Mouse (Mus musculus): ENCODE data around the gene Limk2.

- TF ChIP-seq TCF3 (IDR thresholded peaks at IDR 0.05; ENCODE audit: insufficient read length, low read depth), result no peak
- TF ChIP-seq E2F4 (IDR thresholded peaks at IDR 0.05; ENCODE audit: insufficient read depth), result no peak
- TF ChIP-seq MAX (IDR thresholded peaks at IDR 0.05; ENCODE audit: low read depth), result no peak
- TF ChIP-seq USF1 (IDR thresholded peaks at IDR 0.05; ENCODE audit: low read depth), result no peak
- TF ChIP-seq TCF12 (IDR thresholded peaks at IDR 0.05; ENCODE audit: insufficient read depth, poor library complexity, severe bottlenecking), result no peak
- no peak for TF ChIP-seq POLR2A (IDR thresholded peaks at IDR 0.05; ENCODE audit: insufficient read length, low read depth)
- TF ChIP-seq MYOG (IDR thresholded peaks at IDR 0.05; ENCODE audit: control insufficient read depth in 1 of 3, insufficient read depth in 1 of 3, insufficient read length in 2 of 3, low read depth in 2 of 3), result no peak
- no peak for TF ChIP-seq POLR2AphosphoS2 (IDR thresholded peaks at IDR 0.05; ENCODE audit: insufficient read length, low read depth)
- TF ChIP-seq CEBPB (IDR thresholded peaks at IDR 0.05; ENCODE audit: insufficient read depth, poor library complexity, severe bottlenecking), result no peak
Measured at GRCm38 (mm10) chr11:3311586-3312347, 97.2 kb downstream of the Limk2 start.

Measured in myocyte (in vitro differentiated cells).